Mouse (Mus musculus) splenic B cell, adult 2 months (primary cell): ENCODE data around the gene Pex26.

Experiments
- DNase-seq: peaks from one replicate; pipeline ENCODE4 v3.0.0-alpha.2; 2011; ENCODE audit warnings: low read depth, low spot score
- H3K27me3 ChIP-seq: 2 replicates; pipeline ENCODE4 v1.6.1; 2012; ENCODE audit warnings: mild to moderate bottlenecking, low read length, moderate library complexity, mixed read lengths; ENCODE audit not compliant: control insufficient read depth, poor library complexity, insufficient read depth, severe bottlenecking
- H3K36me3 ChIP-seq: 2 replicates; pipeline ENCODE4 v1.6.1; 2012; ENCODE audit warnings: mild to moderate bottlenecking, low read length, moderate library complexity, mixed read lengths; ENCODE audit not compliant: control insufficient read depth, poor library complexity, insufficient read depth, severe bottlenecking

The Pex26 gene

GRCm38 (mm10) chr6:121178700-121179358, 4.6 kb upstream of the Pex26 start:
- DNase-seq: peak; percentile 75
- Histone ChIP-seq H3K27me3 (no peaks in the 10 kb centered on the region), H3K36me3 (no peaks in the 10 kb centered on the region)

DNA sequence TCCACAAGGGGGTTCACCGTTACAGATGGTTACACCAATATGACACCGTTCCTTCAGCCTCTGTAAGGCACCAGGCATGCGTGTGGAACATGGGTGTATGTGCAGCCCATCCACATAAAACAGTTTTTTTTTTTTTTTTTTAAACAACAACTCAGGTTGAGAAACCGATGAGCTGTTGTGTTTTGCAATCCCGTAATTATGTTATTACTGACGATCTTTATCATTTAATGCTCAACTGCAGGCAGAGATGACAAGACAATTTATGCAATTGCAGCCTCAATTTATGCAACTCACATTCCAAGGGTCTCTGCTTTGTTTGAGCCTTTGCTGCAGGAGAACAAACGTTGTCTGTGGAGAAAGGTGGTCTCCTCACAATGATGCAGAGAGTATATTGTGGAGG, 3.6 kb upstream of the Pex26 start:
- Histone ChIP-seq H3K27me3 (no peaks in the 10 kb centered on the region), H3K36me3 (no peaks in the 10 kb centered on the region)
- no peak for DNase-seq

- peak; percentile 80 for DNase-seq
These were observed 1.0 kb downstream of the Pex26 start for GRCm38 (mm10) chr6:121184198-121185140.

GRCm38 (mm10) chr6:121185232-121185631, 1.8 kb downstream of the Pex26 start:
- 0 out of 2 replicates have a peak, but pooled peaks cover 3% of the 10 kb centered on the region for H3K36me3 ChIP-seq
- H3K27me3 ChIP-seq: no peaks in the 10 kb centered on the region
- no peak for DNase-seq

More at GRCm38 (mm10) chr6:121184198-121185140, 1.0 kb downstream of the Pex26 start:
- 0 out of 2 replicates have a peak, but pooled peaks cover 3% of the 10 kb centered on the region for H3K36me3 ChIP-seq
- H3K27me3 ChIP-seq: no peaks in the 10 kb centered on the region

DNA sequence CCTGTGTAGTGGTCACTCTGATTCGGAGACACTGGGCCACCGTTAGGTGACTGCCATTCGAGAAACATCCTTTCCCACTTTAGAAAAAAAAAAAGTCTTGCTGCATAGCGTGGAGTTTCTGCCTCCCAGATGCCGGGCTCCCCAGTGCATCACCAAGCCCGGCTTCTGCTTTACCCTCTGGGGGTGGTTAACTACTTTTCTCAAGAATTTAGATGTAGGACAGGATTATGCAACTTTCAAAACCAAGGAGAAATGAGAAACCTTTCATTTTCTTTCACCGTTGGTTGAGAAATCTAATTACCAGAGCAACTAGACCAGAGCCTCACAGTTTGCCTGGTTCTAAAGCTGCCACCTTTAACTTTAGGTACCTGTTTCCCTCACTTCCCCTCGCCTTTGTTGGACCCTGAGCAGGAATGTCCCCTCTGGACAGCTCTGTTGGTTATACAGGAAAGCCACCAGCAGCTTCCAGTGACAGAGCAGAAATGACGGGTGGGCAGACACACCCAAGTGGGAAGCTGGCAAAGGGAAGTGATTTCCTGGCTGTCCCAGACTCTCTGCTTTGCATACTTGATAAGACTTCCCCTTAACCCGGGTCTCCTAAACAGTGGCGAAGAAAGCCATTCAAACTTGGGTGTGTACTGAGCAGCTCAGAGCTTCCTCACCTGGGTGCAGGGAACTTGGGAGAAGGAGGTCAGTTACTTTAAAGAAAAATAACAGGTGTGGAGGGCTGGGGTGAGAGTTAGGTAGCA, 8.0 kb downstream of the Pex26 start:
- DNase-seq: no peak

GRCm38 (mm10) chr6:121194061-121194955, 10.8 kb downstream of the Pex26 start:
- no peak for DNase-seq
- no peaks in the 10 kb centered on the region for H3K27me3 ChIP-seq

More for the DNA sequence above, 8.0 kb downstream of the Pex26 start:
- Histone ChIP-seq H3K27me3 (no peaks in the 10 kb centered on the region), H3K36me3 (no peaks in the 10 kb centered on the region)

GRCm38 (mm10) chr6:121194956-121195731, 11.7 kb downstream of the Pex26 start:
- DNase-seq: no peak
- no peaks in the 10 kb centered on the region for H3K27me3 ChIP-seq
- H3K36me3 ChIP-seq: peaks cover 1% of the 10 kb centered on the region; the same call in 1 of the 2 replicates

More at GRCm38 (mm10) chr6:121194061-121194955, 10.8 kb downstream of the Pex26 start:
- H3K36me3 ChIP-seq: peaks cover 1% of the 10 kb centered on the region; the same call in 1 of the 2 replicates

DNA sequence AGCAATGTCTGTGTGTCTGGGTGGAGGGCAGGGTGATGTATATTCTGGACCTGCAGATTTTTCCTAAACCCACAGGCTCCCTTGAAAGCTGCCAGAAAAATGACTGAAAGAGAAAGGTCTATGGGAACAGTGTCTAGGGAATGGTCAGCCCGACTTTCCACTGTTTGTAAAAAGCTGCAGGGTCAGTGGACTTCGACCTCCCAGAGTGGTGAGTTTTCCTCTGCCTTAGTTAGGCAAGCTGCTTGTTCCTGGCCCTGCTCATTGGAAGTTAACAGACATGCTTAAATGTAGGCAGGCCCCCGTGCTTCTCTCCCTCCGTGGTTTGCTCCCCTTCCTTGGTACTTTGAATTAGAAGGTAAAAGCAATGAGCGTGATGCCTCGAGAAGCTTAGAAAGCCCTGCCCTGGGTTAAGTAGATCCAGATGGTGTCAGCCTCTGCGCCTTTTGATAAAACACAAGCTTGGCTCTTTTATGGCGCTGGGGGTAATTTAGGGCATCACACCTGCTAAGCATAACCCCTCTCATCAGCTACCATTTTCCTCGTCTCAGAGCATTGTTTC, 14.4 kb downstream of the Pex26 start:
- no peak for DNase-seq
- Histone ChIP-seq H3K27me3 (no peaks in the 10 kb centered on the region), H3K36me3 (peaks cover 1% of the 10 kb centered on the region; the same call in 1 of the 2 replicates)

DNA sequence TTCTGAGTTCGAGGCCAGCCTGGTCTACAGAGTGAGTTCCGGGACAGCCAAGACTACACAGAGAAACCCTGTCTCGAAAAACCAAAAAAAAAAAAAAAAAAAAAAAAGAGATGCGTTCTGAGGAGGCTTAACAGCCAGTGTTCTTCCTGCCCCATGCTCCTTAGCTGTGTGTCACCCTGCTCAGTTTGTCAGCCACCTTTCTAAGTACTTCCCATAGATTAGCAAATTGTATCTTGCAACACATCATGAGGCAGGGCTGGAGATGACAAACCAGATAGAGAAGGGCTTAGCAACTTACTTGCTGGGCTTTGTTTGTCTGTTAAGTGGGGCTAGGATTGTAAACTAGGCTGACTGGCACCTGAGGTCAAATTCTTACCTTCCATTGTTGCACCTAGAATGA, 17.0 kb downstream of the Pex26 start:
- Histone ChIP-seq H3K36me3 (peaks cover 1% of the 10 kb centered on the region; the same call in 1 of the 2 replicates), H3K27me3 (no peaks in the 10 kb centered on the region)
- DNase-seq: no peak

DNA sequence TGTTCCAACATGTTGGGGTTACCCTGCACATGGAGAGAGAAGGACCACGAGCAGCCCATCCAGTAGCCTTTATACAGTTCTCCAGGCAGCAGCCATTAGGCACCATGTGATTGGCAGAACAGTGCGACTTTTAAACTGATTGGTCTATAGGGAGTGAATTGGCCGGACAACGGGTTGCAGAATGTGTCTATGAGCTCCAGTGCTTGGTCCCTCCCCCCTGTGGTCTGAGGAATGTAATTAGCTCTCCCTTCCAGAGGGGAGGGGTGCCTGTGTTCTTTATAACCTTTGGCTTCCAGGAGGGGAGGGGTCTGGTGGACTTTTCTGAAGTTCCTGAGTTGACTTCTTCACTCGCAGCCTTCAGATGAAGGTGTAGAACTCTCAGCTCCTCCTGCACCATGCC, 18.6 kb downstream of the Pex26 start:
- no peaks in the 10 kb centered on the region for H3K36me3 ChIP-seq
- H3K27me3 ChIP-seq: no peaks in the 10 kb centered on the region

GRCm38 (mm10) chr6:121206481-121206880, 23.0 kb downstream of the Pex26 start:
- DNase-seq: no peak
- no peaks in the 10 kb centered on the region for H3K36me3 ChIP-seq
- H3K27me3 ChIP-seq: no peaks in the 10 kb centered on the region

More for the DNA sequence above, 18.6 kb downstream of the Pex26 start:
- no peak for DNase-seq

DNA sequence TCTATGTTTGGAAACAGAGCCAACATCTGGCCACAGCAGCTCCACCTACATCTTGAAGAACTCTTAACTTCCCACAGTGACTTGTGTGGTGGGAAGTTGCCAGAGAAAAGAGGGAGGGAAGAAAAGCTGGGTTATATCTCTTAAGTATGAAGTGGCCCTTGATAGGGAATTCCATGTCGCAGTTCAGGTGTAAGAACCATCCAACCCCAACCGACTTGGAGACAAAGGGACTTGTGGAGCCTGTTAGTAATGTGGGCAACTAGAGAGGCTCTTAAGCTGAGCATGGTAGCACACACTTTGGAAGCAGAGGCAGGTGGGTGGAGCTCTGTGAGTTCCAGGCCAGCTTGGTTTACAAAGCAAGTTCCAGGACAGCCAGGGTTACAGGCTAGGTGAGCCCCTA, 26.1 kb downstream of the Pex26 start:
- no peak for DNase-seq
- Histone ChIP-seq H3K36me3 (no peaks in the 10 kb centered on the region), H3K27me3 (no peaks in the 10 kb centered on the region)
